Mouse (Mus musculus): ENCODE results near the gene Etv2. TPM values are rescaled to one million over a fixed set of nuclear protein-coding genes. Genes with fewer than 3 reads are reported as not detected.

Etv2 gene
- polyA plus RNA-seq, 1 experiment from 2014 or later = not detected

DNA sequence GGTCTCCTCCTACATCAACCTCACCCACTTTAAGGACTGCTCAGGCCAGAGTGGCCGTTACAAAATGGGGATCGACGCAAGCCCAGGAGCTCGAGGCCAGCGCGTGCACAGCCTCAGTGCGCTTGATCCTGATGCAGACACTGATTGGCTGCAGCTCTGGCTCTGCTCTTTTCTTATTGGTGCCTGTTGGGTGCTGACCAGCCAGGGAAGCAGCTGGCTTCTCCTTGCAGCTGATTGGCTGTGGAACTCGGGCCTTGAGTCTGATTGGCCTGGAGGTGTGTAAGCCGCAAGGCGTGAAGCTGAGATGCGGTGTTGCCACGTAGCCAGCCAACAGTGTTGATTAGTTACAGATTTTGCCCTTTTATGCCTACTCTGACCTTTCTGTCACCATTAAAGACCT lies 36.9 kb downstream of the Etv2 start, which contains the start of gene Zbtb32:
Zbtb32 (minus strand) TSS at position 124 of the 400 bp plus-strand sequence.
- Histone ChIP-seq H3K4me2 (ENCODE audit: low read length) (no peak within 1 kb of the TSS), H3K27ac (peak within 1 kb of the TSS; percentile 75)
- no peak for TF ChIP-seq CTCF (IDR thresholded peaks at IDR 0.05; ENCODE audit: low read depth)

DNA sequence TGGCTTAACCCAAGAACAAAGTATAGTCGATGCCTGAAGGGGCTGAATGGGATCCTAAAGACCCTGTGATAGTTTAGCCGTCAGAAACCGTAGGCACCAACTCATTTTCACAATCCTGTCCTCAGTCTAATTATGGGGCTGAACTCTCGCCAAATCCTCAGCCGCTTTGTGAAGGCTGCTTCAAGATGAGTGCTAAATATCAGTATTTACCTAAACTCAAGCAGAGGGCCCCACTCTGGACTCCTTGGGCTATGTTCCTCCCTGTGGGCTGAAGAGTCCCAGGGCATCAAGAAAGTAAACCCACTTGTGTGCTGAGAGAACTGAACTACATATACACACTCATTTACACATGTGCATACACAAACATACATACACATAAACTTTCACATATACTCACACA lies 38.8 kb downstream of the Etv2 start:
- TF ChIP-seq CTCF (IDR thresholded peaks at IDR 0.05; ENCODE audit: low read depth) = no peak
- no peaks in the 10 kb centered on the region for H3K27me3 ChIP-seq (ENCODE audit: insufficient read depth, low read length)
- no peaks in the 10 kb centered on the region for H3K36me3 ChIP-seq (ENCODE audit: insufficient read depth, low read length)
- no peaks in the 10 kb centered on the region for H3K4me1 ChIP-seq (replicated peaks; ENCODE audit: insufficient read depth, low read length)
- DNase-seq (ENCODE audit: low spot score) = no peak
- 73% methylated on average over 5 of the region's 5 CpGs for WGBS
- no peak overlapping the region for H3K9ac ChIP-seq (ENCODE audit: low read depth, low read length)
- no peaks in the 10 kb centered on the region for H3K9me3 ChIP-seq (replicated peaks; ENCODE audit: low read length)
- no peak overlapping the region for H3K4me2 ChIP-seq (ENCODE audit: low read length)
- ATAC-seq (replicated peaks; ENCODE audit: low FRiP score, low read depth) = no peak
- no peak overlapping the region for H3K27ac ChIP-seq
- H3K4me3 ChIP-seq (replicated peaks; ENCODE audit: low read depth, low read length) = no peak overlapping the region

More for the DNA sequence above, 36.9 kb downstream of the Etv2 start, which contains the start of gene Zbtb32:
- Histone ChIP-seq H3K4me1 (replicated peaks; ENCODE audit: insufficient read depth, low read length) (0 out of 2 replicates have a peak, but pooled peaks cover 5% of the 10 kb centered on the region), H3K9me3 (replicated peaks; ENCODE audit: low read length) (no peaks in the 10 kb centered on the region), H3K4me3 (replicated peaks; ENCODE audit: low read depth, low read length) (no peak within 1 kb of the TSS), H3K36me3 (ENCODE audit: insufficient read depth, low read length) (no peaks in the 10 kb centered on the region), H3K9ac (ENCODE audit: low read depth, low read length) (no peak within 1 kb of the TSS), H3K27me3 (ENCODE audit: insufficient read depth, low read length) (no peaks in the 10 kb centered on the region)
- ATAC-seq (replicated peaks; ENCODE audit: low FRiP score, low read depth) = no peak
- WGBS = 94% methylated on average over 12 of the region's 12 CpGs
- DNase-seq (ENCODE audit: low spot score) = no peak

DNA sequence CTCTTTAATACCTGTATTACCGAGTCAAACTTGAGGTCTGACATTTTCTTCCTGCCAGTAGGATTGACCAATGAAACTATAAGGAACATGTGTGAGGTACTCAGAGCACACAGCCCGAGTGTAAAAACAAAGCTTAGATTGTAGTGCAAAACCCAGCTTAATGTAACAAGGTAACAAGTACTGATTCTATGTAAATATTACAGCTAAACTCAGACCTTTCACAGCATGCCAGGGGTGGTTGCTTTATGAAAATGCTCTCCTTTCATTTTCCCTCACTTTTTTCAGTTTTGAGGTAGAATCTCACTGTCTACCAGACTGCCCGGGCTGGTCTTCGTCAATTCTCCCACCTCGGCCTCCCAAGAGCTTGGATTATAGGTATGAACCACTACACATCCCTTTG lies 39.6 kb downstream of the Etv2 start:
- no peaks in the 10 kb centered on the region for H3K36me3 ChIP-seq (ENCODE audit: insufficient read depth, low read length)
- 85% methylated on average over 5 of the region's 5 CpGs for WGBS

DNA sequence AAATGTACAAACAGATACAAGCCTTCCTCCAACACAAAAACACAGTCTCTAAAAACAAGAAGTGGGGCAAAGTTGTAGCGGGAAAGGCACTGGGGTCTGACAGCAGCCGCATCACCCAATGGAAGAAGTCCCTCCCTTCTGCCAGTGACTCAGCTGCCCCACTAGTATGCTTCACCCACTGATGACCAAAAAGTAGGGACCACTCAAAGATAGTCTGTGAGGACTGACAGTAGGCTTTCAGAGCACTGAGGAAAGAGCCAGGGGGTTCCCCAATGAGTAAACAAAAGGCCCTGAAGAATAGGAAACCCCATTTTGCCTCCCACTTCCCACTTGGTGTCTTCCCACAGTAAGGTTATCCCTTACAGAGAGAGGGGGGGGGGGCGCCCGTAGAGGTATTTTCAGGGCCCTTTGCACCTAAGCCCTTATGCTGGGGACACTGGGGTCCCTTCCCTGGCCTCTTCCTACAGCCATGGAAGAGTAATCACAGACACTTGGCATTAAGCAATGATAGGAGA lies 41.1 kb downstream of the Etv2 start:
- no peak for TF ChIP-seq CTCF (IDR thresholded peaks at IDR 0.05; ENCODE audit: low read depth)
- no peak overlapping the region for H3K27ac ChIP-seq
- DNase-seq (ENCODE audit: low spot score) = no peak
- H3K9me3 ChIP-seq (replicated peaks; ENCODE audit: low read length) = no peaks in the 10 kb centered on the region
- no peak for ATAC-seq (replicated peaks; ENCODE audit: low FRiP score, low read depth)
- no peak overlapping the region for H3K9ac ChIP-seq (ENCODE audit: low read depth, low read length)
- 80% methylated on average over 3 of the region's 4 CpGs for WGBS
- no peaks in the 10 kb centered on the region for H3K36me3 ChIP-seq (ENCODE audit: insufficient read depth, low read length)
- H3K4me2 ChIP-seq (ENCODE audit: low read length) = no peak overlapping the region
- H3K27me3 ChIP-seq (ENCODE audit: insufficient read depth, low read length) = no peaks in the 10 kb centered on the region
- H3K4me3 ChIP-seq (replicated peaks; ENCODE audit: low read depth, low read length) = no peak overlapping the region
- peaks cover 6% of the 10 kb centered on the region for H3K4me1 ChIP-seq (replicated peaks; ENCODE audit: insufficient read depth, low read length)

More for the DNA sequence above, 39.6 kb downstream of the Etv2 start:
- no peak for TF ChIP-seq CTCF (IDR thresholded peaks at IDR 0.05; ENCODE audit: low read depth)
- H3K9ac ChIP-seq (ENCODE audit: low read depth, low read length) = no peak overlapping the region
- no peak for ATAC-seq (replicated peaks; ENCODE audit: low FRiP score, low read depth)
- H3K27ac ChIP-seq = no peak overlapping the region
- no peak for DNase-seq (ENCODE audit: low spot score)
- H3K4me2 ChIP-seq (ENCODE audit: low read length) = no peak overlapping the region
- H3K27me3 ChIP-seq (ENCODE audit: insufficient read depth, low read length) = no peaks in the 10 kb centered on the region
- no peaks in the 10 kb centered on the region for H3K9me3 ChIP-seq (replicated peaks; ENCODE audit: low read length)
- H3K4me3 ChIP-seq (replicated peaks; ENCODE audit: low read depth, low read length) = no peak overlapping the region
- no peaks in the 10 kb centered on the region for H3K4me1 ChIP-seq (replicated peaks; ENCODE audit: insufficient read depth, low read length)

DNA sequence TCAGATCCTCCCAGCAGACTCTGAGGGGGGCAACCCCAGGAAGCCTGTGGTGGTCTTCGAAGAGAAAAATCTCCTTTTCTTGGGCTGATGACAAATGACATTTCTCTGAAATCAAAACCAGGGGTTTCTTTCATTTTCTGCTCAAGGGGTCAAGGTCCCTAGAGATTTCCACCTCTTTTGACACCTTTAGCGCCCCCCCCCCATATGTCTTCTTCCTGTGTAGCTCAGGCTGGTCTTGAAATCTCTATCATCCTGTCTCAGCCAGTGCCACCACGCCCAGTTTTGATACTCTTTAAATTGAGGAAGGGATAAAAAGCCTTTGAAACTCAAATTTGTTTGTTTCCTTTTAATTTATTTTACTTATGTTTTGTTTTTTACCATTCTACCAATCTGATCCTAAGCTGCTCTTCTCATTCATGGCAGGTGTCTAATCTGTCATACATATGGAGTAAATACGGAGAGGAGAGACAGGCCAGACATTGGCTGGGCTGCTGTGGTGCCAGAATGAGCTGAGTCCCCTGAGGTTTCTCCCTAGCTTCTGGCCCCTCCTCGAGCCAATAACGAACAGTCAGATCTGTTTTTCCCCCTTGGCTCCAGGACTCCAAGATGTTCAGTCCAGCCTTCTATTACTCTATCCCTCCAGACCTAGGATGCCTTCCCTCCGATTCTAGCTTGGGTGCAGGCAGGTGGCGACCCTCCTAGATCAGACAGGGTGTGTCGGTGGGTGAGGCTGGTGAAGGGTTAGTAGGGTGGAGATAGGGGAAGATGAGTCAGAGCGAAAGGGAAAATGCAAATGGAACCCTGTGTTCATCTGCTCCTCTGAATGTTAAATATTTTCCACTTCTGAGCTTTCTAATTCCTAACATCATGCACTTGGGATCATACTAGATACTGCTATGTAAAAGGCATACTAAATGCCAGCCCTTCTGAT lies 41.8 kb downstream of the Etv2 start:
- H3K9ac ChIP-seq (ENCODE audit: low read depth, low read length) = no peak overlapping the region
- H3K36me3 ChIP-seq (ENCODE audit: insufficient read depth, low read length) = no peaks in the 10 kb centered on the region
- no peaks in the 10 kb centered on the region for H3K9me3 ChIP-seq (replicated peaks; ENCODE audit: low read length)
- no peak overlapping the region for H3K27ac ChIP-seq
- WGBS = 74% methylated on average over 10 of the region's 10 CpGs
- no peak for ATAC-seq (replicated peaks; ENCODE audit: low FRiP score, low read depth)
- no peak overlapping the region for H3K4me3 ChIP-seq (replicated peaks; ENCODE audit: low read depth, low read length)
- DNase-seq (ENCODE audit: low spot score) = no peak
- H3K27me3 ChIP-seq (ENCODE audit: insufficient read depth, low read length) = no peaks in the 10 kb centered on the region
- peaks cover 6% of the 10 kb centered on the region for H3K4me1 ChIP-seq (replicated peaks; ENCODE audit: insufficient read depth, low read length)
- no peak for TF ChIP-seq CTCF (IDR thresholded peaks at IDR 0.05; ENCODE audit: low read depth)
- H3K4me2 ChIP-seq (ENCODE audit: low read length) = no peak overlapping the region

DNA sequence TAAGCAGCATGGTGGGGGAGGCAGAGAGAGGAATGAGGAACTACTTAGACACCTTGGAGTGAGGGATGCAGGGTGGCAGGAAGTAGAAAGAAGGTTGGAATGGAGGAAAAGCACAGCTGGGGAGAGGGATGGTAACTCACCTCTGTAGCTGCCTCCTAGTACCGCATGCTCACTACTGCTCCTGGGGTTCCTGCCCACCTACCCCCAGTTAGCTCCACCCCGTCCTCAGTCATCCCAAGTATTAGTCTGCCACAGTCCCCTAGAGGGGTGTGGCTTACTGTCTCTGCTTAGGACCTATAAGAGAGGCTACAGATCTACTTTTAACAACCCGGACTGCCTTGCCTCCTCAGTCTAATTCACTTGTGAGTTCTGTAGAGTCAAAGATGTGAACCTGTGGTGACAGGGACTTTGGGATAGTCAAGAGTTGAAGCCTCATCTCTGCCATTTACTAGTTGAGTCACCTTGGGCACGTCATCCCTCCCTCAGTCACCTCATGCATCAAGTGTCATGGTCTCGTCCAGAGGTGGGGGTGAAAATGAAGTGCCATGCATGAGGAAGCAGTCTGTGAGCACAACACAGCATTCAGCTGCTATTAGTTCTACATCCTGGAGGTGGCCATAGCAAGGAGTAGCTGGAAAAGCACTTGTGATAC lies 42.8 kb downstream of the Etv2 start:
- Histone ChIP-seq H3K9ac (ENCODE audit: low read depth, low read length) (no peak overlapping the region), H3K27ac (no peak overlapping the region), H3K4me3 (replicated peaks; ENCODE audit: low read depth, low read length) (no peak overlapping the region), H3K9me3 (replicated peaks; ENCODE audit: low read length) (no peaks in the 10 kb centered on the region), H3K4me1 (replicated peaks; ENCODE audit: insufficient read depth, low read length) (peaks cover 6% of the 10 kb centered on the region), H3K36me3 (ENCODE audit: insufficient read depth, low read length) (no peaks in the 10 kb centered on the region), H3K27me3 (ENCODE audit: insufficient read depth, low read length) (no peaks in the 10 kb centered on the region), H3K4me2 (ENCODE audit: low read length) (no peak overlapping the region)
- ATAC-seq (replicated peaks; ENCODE audit: low FRiP score, low read depth) = no peak
- 35% methylated on average over 5 of the region's 5 CpGs for WGBS
- DNase-seq (ENCODE audit: low spot score) = no peak
- TF ChIP-seq CTCF (IDR thresholded peaks at IDR 0.05; ENCODE audit: low read depth) = peak; percentile 23; the same call in 1 of the 2 replicates
